Mouse (Mus musculus) frontal cortex, postnatal 25 days (tissue): ENCODE data around the gene Emilin2.
"Not testable (repeated sequence)": the region's sequence is repeated elsewhere in the genome, so short reads cannot be mapped to it uniquely, and the experiment has no call there.

Experiments used
- DNase-seq, 2 experiments: peaks; one replicate each; pipeline ENCODE4 v3.0.0; 2022; ENCODE audit warnings: low spot score in 2 of 2

Gene Emilin2

GRCm38 (mm10) chr17:71311340-71312171 lies at the start of gene Emilin2:
Gene Emilin2, minus strand, starts transcription at chr17:71311978.
- no peak for DNase-seq

- no peak for DNase-seq
These were observed 43.7 kb upstream of the Emilin2 start for GRCm38 (mm10) chr17:71355526-71355925.

GRCm38 (mm10) chr17:71354205-71354604 lies 42.4 kb upstream of the Emilin2 start:
- no peak for DNase-seq

- DNase-seq = no peak
These were observed 36.4 kb upstream of the Emilin2 start for GRCm38 (mm10) chr17:71348188-71348587.

GRCm38 (mm10) chr17:71342006-71342405 lies 30.2 kb upstream of the Emilin2 start:
- DNase-seq = no peak

GRCm38 (mm10) chr17:71338627-71339026 lies 26.8 kb upstream of the Emilin2 start:
- DNase-seq = no peak

GRCm38 (mm10) chr17:71337546-71337945 lies 25.8 kb upstream of the Emilin2 start:
- DNase-seq = no peak

- DNase-seq = no peak
These were observed 24.6 kb upstream of the Emilin2 start for GRCm38 (mm10) chr17:71336421-71336820.

GRCm38 (mm10) chr17:71332298-71332697 lies 20.5 kb upstream of the Emilin2 start:
- DNase-seq = no peak

- not testable (repeated sequence) for DNase-seq
These were observed 9.0 kb upstream of the Emilin2 start for GRCm38 (mm10) chr17:71320731-71321130.

- DNase-seq = no peak
These were observed 7.6 kb upstream of the Emilin2 start for GRCm38 (mm10) chr17:71319361-71319760.

- no peak for DNase-seq
These were observed 5.8 kb upstream of the Emilin2 start for GRCm38 (mm10) chr17:71317571-71317970.

- no peak for DNase-seq
These were observed 2.5 kb upstream of the Emilin2 start for GRCm38 (mm10) chr17:71314315-71314714.

- DNase-seq = no peak
These were observed 1.1 kb downstream of the Emilin2 start for GRCm38 (mm10) chr17:71310486-71311339.

GRCm38 (mm10) chr17:71309711-71310485 lies 1.9 kb downstream of the Emilin2 start:
- no peak for DNase-seq

- no peak for DNase-seq
These were observed 2.6 kb downstream of the Emilin2 start for GRCm38 (mm10) chr17:71309141-71309540.

- DNase-seq = no peak
These were observed 3.5 kb downstream of the Emilin2 start for GRCm38 (mm10) chr17:71308296-71308695.

- DNase-seq = no peak
These were observed 4.5 kb downstream of the Emilin2 start for GRCm38 (mm10) chr17:71307251-71307790.

GRCm38 (mm10) chr17:71306716-71307115 lies 5.1 kb downstream of the Emilin2 start:
- DNase-seq = no peak

GRCm38 (mm10) chr17:71306091-71306490 lies 5.7 kb downstream of the Emilin2 start:
- no peak for DNase-seq

GRCm38 (mm10) chr17:71303444-71303843 lies 8.3 kb downstream of the Emilin2 start:
- DNase-seq = no peak

GRCm38 (mm10) chr17:71301413-71301812 lies 10.4 kb downstream of the Emilin2 start:
- no peak for DNase-seq
